7 mouse cellular contexts compared by ENCODE assay signal in the genomic region with DNA sequence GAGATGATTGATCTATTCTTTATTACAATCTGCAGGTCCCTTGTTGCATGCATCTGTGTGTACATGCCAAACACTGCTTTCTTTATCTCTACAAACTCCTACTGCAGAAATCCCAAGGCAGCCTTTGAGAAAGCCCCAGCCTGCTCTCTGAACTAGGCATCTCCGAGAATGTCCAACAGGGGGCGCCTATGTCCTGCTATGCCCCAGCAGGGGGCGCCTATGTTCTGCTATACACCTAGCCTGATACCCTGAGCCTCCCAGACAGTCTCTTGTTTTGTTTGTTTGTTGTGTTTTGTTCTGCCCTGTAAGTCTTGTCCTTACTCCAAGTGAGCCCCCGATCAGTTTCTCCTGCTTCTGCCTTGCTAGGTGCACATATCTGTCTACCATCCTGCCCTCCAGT. TPM values are rescaled to one million over a fixed set of nuclear protein-coding genes. Genes with fewer than 3 reads are reported as not detected.
DNase-seq lines count a peak whose midpoint lies in the region; ATAC-seq lines count a peak whose summit lies in the region.

No protein-coding gene starts in this region.

- no peaks in the 10 kb centered on the region for H3K4me1 ChIP-seq in forebrain, embryonic 15.5 days
- H3K4me1 ChIP-seq in hindbrain, embryonic 13.5 days (replicated peaks) = 0 out of 2 replicates have a peak, but pooled peaks cover 3% of the 10 kb centered on the region

- no peaks in the 10 kb centered on the region for H3K9me3 ChIP-seq in forebrain, embryonic 15.5 days
- 0 out of 2 replicates have a peak, but pooled peaks cover 5% of the 10 kb centered on the region for H3K9me3 ChIP-seq in hindbrain, embryonic 13.5 days

- no peak overlapping the region for H3K4me2 ChIP-seq in forebrain, embryonic 15.5 days (replicated peaks)
- H3K4me2 ChIP-seq in hindbrain, embryonic 13.5 days = no peak overlapping the region

- H3K4me3 ChIP-seq in forebrain, embryonic 15.5 days = no peak overlapping the region
- no peak overlapping the region for H3K4me3 ChIP-seq in hindbrain, embryonic 13.5 days

- peak; percentile 8 for DNase-seq in T-cell, adult 2 months (ENCODE audit: low spot score)
- DNase-seq in cerebellum, adult 11 months = peak; percentile 78
- DNase-seq in layer of hippocampus, postnatal 10 days (ENCODE audit: low spot score in 2 of 2) = peak; percentile 87
- peak; percentile 82 for DNase-seq in lung, postnatal 36 days
- peak; percentile 56 for DNase-seq in skeletal muscle tissue, adult 2 months (ENCODE audit: low read depth, low spot score)

- WGBS in forebrain, embryonic 15.5 days = 34% methylated on average over 4 of the region's 4 CpGs
- 36% methylated on average over 4 of the region's 4 CpGs for WGBS in hindbrain, embryonic 13.5 days

- H3K9ac ChIP-seq in forebrain, embryonic 15.5 days (replicated peaks) = no peak overlapping the region
- H3K9ac ChIP-seq in hindbrain, embryonic 13.5 days = no peak overlapping the region

- no peaks in the 10 kb centered on the region for H3K27me3 ChIP-seq in forebrain, embryonic 15.5 days
- no peaks in the 10 kb centered on the region for H3K27me3 ChIP-seq in hindbrain, embryonic 13.5 days

- ATAC-seq in forebrain, embryonic 15.5 days (replicated peaks) = peak; percentile 32; the same call in 1 of the 2 replicates
- ATAC-seq in hindbrain, embryonic 13.5 days (ENCODE audit: low FRiP score) = 0 out of 2 replicates have a peak, but pooled peaks have one; percentile 33

- H3K36me3 ChIP-seq in forebrain, embryonic 15.5 days = no peaks in the 10 kb centered on the region
- H3K36me3 ChIP-seq in hindbrain, embryonic 13.5 days = 0 out of 2 replicates have a peak, but pooled peaks cover 3% of the 10 kb centered on the region

- H3K27ac ChIP-seq in forebrain, embryonic 15.5 days (replicated peaks) = no peak overlapping the region
- no peak overlapping the region for H3K27ac ChIP-seq in hindbrain, embryonic 13.5 days

RNA-seq across cellular contexts. Expression of a gene that starts 40.1 kb away (rescaled TPM):
- 3.0 and 4.1 TPM in 2 replicates for polyA plus RNA-seq in forebrain, embryonic 15.5 days (2015; fragmentation: Nextera tagmentation; extraction: Ambion mirVana)
- polyA plus RNA-seq in hindbrain, embryonic 13.5 days (2015; fragmentation: Nextera tagmentation; extraction: Ambion mirVana) = 3.5 and 4.2 TPM in 2 replicates
- total RNA-seq in layer of hippocampus, postnatal 10 days (2021) = 10 to 100 TPM; 12.7 to 13.4 TPM

Comparison
In these comparisons a context has a peak if more than half of its experiments do, and no peak if none do; other contexts are left out.
1. DNase-seq: peak in every context shown above with its lines; median percentile 87 in layer of hippocampus, postnatal 10 days; 82 in lung, postnatal 36 days; 78 in cerebellum, adult 11 months; 56 in skeletal muscle tissue, adult 2 months; 8 in T-cell, adult 2 months.